Comparison of ENCODE assay signal across 7 mouse cellular contexts in the genomic region with DNA sequence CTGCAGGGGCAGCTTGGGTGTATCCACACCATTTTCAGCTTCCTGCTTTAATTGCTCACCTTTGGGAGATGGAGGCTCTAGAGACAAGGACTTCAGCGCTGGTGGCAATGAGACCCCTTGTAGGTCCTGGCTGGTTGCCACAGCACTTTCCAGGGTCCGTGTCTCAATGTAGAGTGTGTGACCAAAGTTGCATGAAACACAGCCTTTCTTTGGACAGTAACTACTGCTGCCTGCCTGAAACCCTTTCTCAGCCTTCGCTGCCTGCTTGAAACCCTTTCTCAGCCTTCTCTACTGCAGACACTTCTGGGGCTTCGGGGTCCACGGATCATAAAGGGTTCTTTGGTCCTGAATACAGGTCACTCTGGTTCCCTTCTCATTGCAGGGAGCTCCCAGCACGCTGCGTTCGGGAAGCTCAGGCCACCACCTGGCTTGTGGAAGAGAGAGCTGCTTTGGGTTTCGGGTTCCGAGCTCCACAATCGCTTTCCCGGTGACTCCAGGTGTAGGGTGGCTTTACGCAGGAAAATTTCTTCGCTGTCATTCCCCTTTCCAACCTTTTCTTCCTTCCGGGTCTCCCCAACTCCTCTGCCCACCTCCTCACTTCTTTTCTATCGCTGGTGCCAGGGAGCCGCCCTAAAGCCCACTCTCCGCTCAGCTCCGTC. TPM values are rescaled to one million over a fixed set of nuclear protein-coding genes. Genes with fewer than 3 reads are reported as not detected.
DNase-seq lines count a peak whose midpoint lies in the region; ATAC-seq and TF ChIP-seq lines count a peak whose summit lies in the region.

No protein-coding gene starts in this region.

- H3K9ac ChIP-seq in liver, adult 2 months (ENCODE audit: low read depth, low read length): peak overlapping the region; percentile 44
- H3K9ac ChIP-seq in MEL (ENCODE audit: control insufficient read depth, low read depth, low read length, poor library complexity, severe bottlenecking): peak overlapping the region; percentile 62
- H3K9ac ChIP-seq in hindbrain, embryonic 12.5 days: peak overlapping the region; percentile 89
- H3K9ac ChIP-seq in lung, embryonic 16.5 days (ENCODE audit: low read length): peak overlapping the region; percentile 69
- H3K9ac ChIP-seq in stomach, embryonic 15.5 days: peak overlapping the region; percentile 54

- no peak for TF ChIP-seq POLR2A in liver, adult 2 months (IDR thresholded peaks at IDR 0.05; ENCODE audit: extremely low read depth, insufficient read depth, low read length)
- no peak for TF ChIP-seq POLR2A in MEL (IDR thresholded peaks at IDR 0.05; ENCODE audit: control insufficient read depth in 1 of 2, insufficient read depth in 1 of 2, low read depth in 1 of 2, low read length in 2 of 2, poor library complexity in 1 of 2)
- no peak for TF ChIP-seq POLR2A in cortical plate, adult 2 months (IDR thresholded peaks at IDR 0.05; ENCODE audit: extremely low read depth, insufficient read depth, low read length)

- peaks cover 6% of the 10 kb centered on the region; the same call in 1 of the 2 replicates for H3K4me1 ChIP-seq in liver, adult 2 months (ENCODE audit: control insufficient read depth, insufficient read depth, low read length)
- peaks cover 7 to 12% of the 10 kb centered on the region in 2 experiments for H3K4me1 ChIP-seq in MEL (ENCODE audit: control insufficient read depth in 1 of 2, insufficient read depth in 2 of 2, low read length in 2 of 2)
- H3K4me1 ChIP-seq in cortical plate, adult 2 months (ENCODE audit: control insufficient read depth, insufficient read depth, low read length): peaks cover 5% of the 10 kb centered on the region; the same call in 1 of the 2 replicates
- peaks cover 13% of the 10 kb centered on the region for H3K4me1 ChIP-seq in hindbrain, embryonic 12.5 days
- peaks cover 8% of the 10 kb centered on the region for H3K4me1 ChIP-seq in lung, embryonic 16.5 days (replicated peaks; ENCODE audit: control insufficient read depth, insufficient read depth, low read length)
- peaks cover 7% of the 10 kb centered on the region for H3K4me1 ChIP-seq in stomach, embryonic 15.5 days

- H3K79me2 ChIP-seq in liver, adult 2 months (ENCODE audit: control insufficient read depth, insufficient read depth, low read length): peaks cover 8% of the 10 kb centered on the region; the same call in 1 of the 2 replicates
- peaks cover 27% of the 10 kb centered on the region for H3K79me2 ChIP-seq in MEL (ENCODE audit: control insufficient read depth, insufficient read depth, low read length, poor library complexity)

- H3K36me3 ChIP-seq in liver, adult 2 months (ENCODE audit: control insufficient read depth, insufficient read depth, low read length): no peaks in the 10 kb centered on the region
- H3K36me3 ChIP-seq in MEL (ENCODE audit: control insufficient read depth in 1 of 2, insufficient read depth in 2 of 2, low read length in 2 of 2): peaks cover 0 to 15% of the 10 kb centered on the region in 2 experiments; a peak in 2 of 4 replicates
- no peaks in the 10 kb centered on the region for H3K36me3 ChIP-seq in hindbrain, embryonic 12.5 days
- no peaks in the 10 kb centered on the region for H3K36me3 ChIP-seq in lung, embryonic 16.5 days (ENCODE audit: control insufficient read depth, insufficient read depth, low read length)
- no peaks in the 10 kb centered on the region for H3K36me3 ChIP-seq in stomach, embryonic 15.5 days

- TF ChIP-seq RAD21 in MEL (IDR thresholded peaks at IDR 0.05; ENCODE audit: low read depth, low read length): no peak

- peak overlapping the region; percentile 86 for H3K4me2 ChIP-seq in hindbrain, embryonic 12.5 days (replicated peaks)
- H3K4me2 ChIP-seq in lung, embryonic 16.5 days (ENCODE audit: low read depth, low read length): peak overlapping the region; percentile 79
- H3K4me2 ChIP-seq in stomach, embryonic 15.5 days: peak overlapping the region; percentile 89

- H3K4me3 ChIP-seq in liver, adult 2 months (ENCODE audit: insufficient read depth, low read depth, low read length): peak overlapping the region; percentile 88
- peak overlapping the region; percentile 74 to 85 for H3K4me3 ChIP-seq in MEL (ENCODE audit: control insufficient read depth in 1 of 2, insufficient read depth in 1 of 2, low read depth in 2 of 2, low read length in 2 of 2)
- peak overlapping the region; percentile 69 for H3K4me3 ChIP-seq in cortical plate, adult 2 months (ENCODE audit: insufficient read depth, low read length)
- peak overlapping the region; percentile 78 for H3K4me3 ChIP-seq in hindbrain, embryonic 12.5 days
- peak overlapping the region; percentile 100 for H3K4me3 ChIP-seq in lung, embryonic 16.5 days (ENCODE audit: low read length)
- H3K4me3 ChIP-seq in stomach, embryonic 15.5 days (replicated peaks): peak overlapping the region; percentile 67

- no peak for TF ChIP-seq CTCF in liver, adult 2 months (IDR thresholded peaks at IDR 0.05; ENCODE audit: low read depth, low read length)
- TF ChIP-seq CTCF in MEL (IDR thresholded peaks at IDR 0.05 in 2 of 3, conservative IDR thresholded peaks at IDR 0.05 in 1 of 3; ENCODE audit: control insufficient read depth in 1 of 3, insufficient read depth in 1 of 3, low read depth in 2 of 3, low read length in 3 of 3, poor library complexity in 1 of 3, severe bottlenecking in 1 of 3): no peak
- no peak for TF ChIP-seq CTCF in cortical plate, adult 2 months (IDR thresholded peaks at IDR 0.05; ENCODE audit: extremely low read depth, insufficient read depth, low read length)

- ATAC-seq in hindbrain, embryonic 12.5 days (ENCODE audit: low FRiP score): peak; percentile 69
- peak; percentile 24 for ATAC-seq in lung, embryonic 16.5 days (ENCODE audit: low read depth)
- ATAC-seq in stomach, embryonic 15.5 days (ENCODE audit: insufficient read depth, low FRiP score, low read depth): peak; percentile 21

- no peaks in the 10 kb centered on the region for H3K9me3 ChIP-seq in MEL (replicated peaks; ENCODE audit: insufficient read depth, low read length)
- no peaks in the 10 kb centered on the region for H3K9me3 ChIP-seq in hindbrain, embryonic 12.5 days (replicated peaks)
- H3K9me3 ChIP-seq in lung, embryonic 16.5 days (ENCODE audit: control insufficient read depth, low read length): no peaks in the 10 kb centered on the region
- no peaks in the 10 kb centered on the region for H3K9me3 ChIP-seq in stomach, embryonic 15.5 days

- 3% methylated on average over 19 of the region's 19 CpGs for WGBS in liver, adult 2 months
- WGBS in hindbrain, embryonic 12.5 days: 1% methylated on average over 19 of the region's 19 CpGs
- under 1% methylated on average over 19 of the region's 19 CpGs for WGBS in lung, embryonic 16.5 days
- 1% methylated on average over 19 of the region's 19 CpGs for WGBS in stomach, embryonic 15.5 days

- DNase-seq in liver, adult 2 months (ENCODE audit: extremely low read depth, low read depth, low spot score): no peak
- no peak for DNase-seq in liver
- DNase-seq in MEL (ENCODE audit: low read depth, low spot score): peak; percentile 60

- H3K27ac ChIP-seq in liver, adult 2 months (replicated peaks; ENCODE audit: insufficient read depth, low read depth, low read length): no peak overlapping the region; the same call in 1 of the 2 replicates
- H3K27ac ChIP-seq in MEL (ENCODE audit: control insufficient read depth, low read depth, low read length): no peak overlapping the region
- H3K27ac ChIP-seq in cortical plate, adult 2 months (ENCODE audit: insufficient read depth, low read length): peak overlapping the region; percentile 30
- peak overlapping the region; percentile 94 for H3K27ac ChIP-seq in hindbrain, embryonic 12.5 days
- peak overlapping the region; percentile 92 for H3K27ac ChIP-seq in lung, embryonic 16.5 days (ENCODE audit: low read length)
- peak overlapping the region; percentile 91 for H3K27ac ChIP-seq in stomach, embryonic 15.5 days

- TF ChIP-seq EP300 in MEL (IDR thresholded peaks at IDR 0.05; ENCODE audit: low read depth in 1 of 2, low read length in 2 of 2): no peak

- H3K27me3 ChIP-seq in liver, adult 2 months (ENCODE audit: control insufficient read depth, insufficient read depth, low read length): no peaks in the 10 kb centered on the region
- H3K27me3 ChIP-seq in MEL (ENCODE audit: control insufficient read depth in 1 of 2, insufficient read depth in 2 of 2, low read length in 2 of 2): peaks cover 0 to 14% of the 10 kb centered on the region in 2 experiments; a peak in 3 of 4 replicates
- H3K27me3 ChIP-seq in hindbrain, embryonic 12.5 days: peaks cover 5% of the 10 kb centered on the region; the same call in 1 of the 2 replicates
- H3K27me3 ChIP-seq in lung, embryonic 16.5 days (ENCODE audit: control insufficient read depth, insufficient read depth, low read depth, low read length): no peaks in the 10 kb centered on the region
- H3K27me3 ChIP-seq in stomach, embryonic 15.5 days (replicated peaks): no peaks in the 10 kb centered on the region

TF ChIP-seq in MEL, 35 proteins besides CTCF, POLR2A, EP300 and RAD21 (continues in another document):
- TF ChIP-seq MAFK (IDR thresholded peaks at IDR 0.05; ENCODE audit: borderline replicate concordance, low read depth, low read length) (no peak), TBP (IDR thresholded peaks at IDR 0.05; ENCODE audit: low read depth, low read length) (no peak), USF2 (IDR thresholded peaks at IDR 0.05; ENCODE audit: borderline replicate concordance in 1 of 2, insufficient read depth in 1 of 2, low read depth in 1 of 2, low read length in 2 of 2) (no peak), SMC3 (IDR thresholded peaks at IDR 0.05; ENCODE audit: low read depth, low read length) (0 out of 2 replicates have a peak, but pooled peaks have one; percentile 1), RCOR1 (IDR thresholded peaks at IDR 0.05; ENCODE audit: low read depth, low read length) (0 out of 2 replicates have a peak, but pooled peaks have one; percentile 38), UBTF (IDR thresholded peaks at IDR 0.05; ENCODE audit: borderline replicate concordance, insufficient read depth, low read depth, low read length) (0 out of 2 replicates have a peak, but pooled peaks have one; percentile 14), MAX (IDR thresholded peaks at IDR 0.05; ENCODE audit: low read length) (peak; percentile 26; the same call in 1 of the 2 replicates), ZC3H11A (IDR thresholded peaks at IDR 0.05; ENCODE audit: low read depth, low read length) (no peak), JUND (IDR thresholded peaks at IDR 0.05; ENCODE audit: low read depth, low read length) (no peak)

RNA-seq across cellular contexts. Expression of a gene that starts 0.6 kb away (rescaled TPM):
- total RNA-seq in liver, adult 2 months (2014; rRNA removed): 10.2 and 12.6 TPM in 2 replicates
- polyA plus RNA-seq in liver, adult 2 months (2012; rRNA removed): 3.5 and 5.2 TPM in 2 replicates
- 27.0 and 27.5 TPM in 2 replicates for total RNA-seq in MEL (2012; rRNA removed)
- polyA plus RNA-seq in MEL (2012; ENCODE audit: insufficient read depth in 1 of 2, insufficient read length in 2 of 2, low read depth in 1 of 2, low replicate concordance in 2 of 2, missing spikeins in 1 of 2): 10 to 100 TPM in 1 of 2 experiments, not detected in 1; 33.0 TPM
- 43.1 and 46.6 TPM in 2 replicates for polyA plus RNA-seq in cortical plate, adult 2 months (2012; rRNA removed)
- polyA plus RNA-seq in hindbrain, embryonic 12.5 days (2016; fragmentation: Nextera tagmentation; extraction: Ambion mirVana): 19.0 and 20.3 TPM in 2 replicates
- polyA plus RNA-seq in lung, embryonic 16.5 days (2015; fragmentation: Nextera tagmentation; extraction: Ambion mirVana): 10.1 and 12.5 TPM in 2 replicates
- polyA plus RNA-seq in stomach, embryonic 15.5 days (2015; fragmentation: Nextera tagmentation; extraction: Ambion mirVana): 11.9 TPM in 2 replicates

Comparison
In these comparisons a context has a peak if more than half of its experiments do, and no peak if none do; other contexts are left out.
1. H3K27ac ChIP-seq: peak in cortical plate, adult 2 months (single experiment), hindbrain, embryonic 12.5 days (single experiment), lung, embryonic 16.5 days (single experiment) and stomach, embryonic 15.5 days (single experiment); none in liver, adult 2 months (single experiment) and MEL (single experiment).
2. Peak in every context shown above with its lines, with median percentiles within 50 percentile points of each other: H3K4me3 ChIP-seq, H3K9ac ChIP-seq, ATAC-seq and H3K4me2 ChIP-seq.